Mouse (Mus musculus): ENCODE data around the gene Acpp. TPM values are rescaled to one million over a fixed set of nuclear protein-coding genes. Genes with fewer than 3 reads are reported as not detected.
A peak's percentile ranks its signal among the peaks of the same experiment; 100 is the strongest.

Acpp gene
- total RNA-seq, 2 experiments from 2014 or later: 0.14 to 0.16 TPM

GRCm38 (mm10) chr9:104306734-104307133 lies 30.8 kb downstream of the Acpp start:
- peak; percentile 78 to 86 for DNase-seq (ENCODE audit: low spot score in 2 of 2)
- intact Hi-C loops (cut with DNase I): loop anchor here (1.0 to 10.0 kb wide), 3 partner anchors 28 to 232 kb away; no protein-coding TSS in a partner anchor

GRCm38 (mm10) chr9:104305333-104306111 lies 32.0 kb downstream of the Acpp start:
- no peak for DNase-seq (ENCODE audit: low spot score in 2 of 2)
- intact Hi-C loops (cut with DNase I): loop anchor here (1.0 to 10.0 kb wide), 3 partner anchors 27 to 231 kb away; no protein-coding TSS in a partner anchor

GRCm38 (mm10) chr9:104304800-104305199 lies 32.7 kb downstream of the Acpp start:
- DNase-seq (ENCODE audit: low spot score in 2 of 2): no peak
- intact Hi-C loops (cut with DNase I): loop anchor here (5.0 to 10.0 kb wide), 2 partner anchors 102 to 230 kb away; no protein-coding TSS in a partner anchor

GRCm38 (mm10) chr9:104304376-104304775 lies 33.2 kb downstream of the Acpp start:
- no peak for DNase-seq (ENCODE audit: low spot score in 2 of 2)
- intact Hi-C loops (cut with DNase I): loop anchor here (10.0 kb wide), 1 partner anchor 230 kb away; no protein-coding TSS in a partner anchor

- intact Hi-C loops (cut with DNase I): loop anchor here (10.0 kb wide), 1 partner anchor 226 kb away; no protein-coding TSS in a partner anchor
- no peak for DNase-seq (ENCODE audit: low spot score in 2 of 2)
Observed at GRCm38 (mm10) chr9:104300569-104300968, 37.0 kb downstream of the Acpp start.

GRCm38 (mm10) chr9:104297041-104297440 lies 40.5 kb downstream of the Acpp start:
- no peak for DNase-seq (ENCODE audit: low spot score in 2 of 2)
- intact Hi-C loops (cut with DNase I): no loop called here

- intact Hi-C loops (cut with DNase I): no loop called here
- DNase-seq (ENCODE audit: low spot score in 2 of 2): no peak
Observed at GRCm38 (mm10) chr9:104284934-104285333, 52.6 kb downstream of the Acpp start.

- intact Hi-C loops (cut with DNase I): no loop called here
- DNase-seq (ENCODE audit: low spot score in 2 of 2): no peak
Observed at GRCm38 (mm10) chr9:104282536-104282935, 55.0 kb downstream of the Acpp start.

- no peak for DNase-seq (ENCODE audit: low spot score in 2 of 2)
- intact Hi-C loops (cut with DNase I): no loop called here
Observed at GRCm38 (mm10) chr9:104281737-104282136, 55.8 kb downstream of the Acpp start.

- intact Hi-C loops (cut with DNase I): no loop called here
- DNase-seq (ENCODE audit: low spot score in 2 of 2): no peak
Observed at GRCm38 (mm10) chr9:104280725-104281495, 56.6 kb downstream of the Acpp start.

- peak; percentile 49 to 57 for DNase-seq (ENCODE audit: low spot score in 2 of 2)
Observed at GRCm38 (mm10) chr9:104277528-104278162, 59.9 kb downstream of the Acpp start.

GRCm38 (mm10) chr9:104275084-104275785 lies 62.3 kb downstream of the Acpp start:
- DNase-seq (ENCODE audit: low spot score in 2 of 2): no peak
- intact Hi-C loops (cut with DNase I): loop anchor here (10.0 kb wide), 1 partner anchor 1110 kb away; no protein-coding TSS in a partner anchor

More at GRCm38 (mm10) chr9:104277528-104278162, 59.9 kb downstream of the Acpp start:
- intact Hi-C loops (cut with DNase I): loop anchor here (1.0 to 10.0 kb wide), 3 partner anchors 29 to 1107 kb away; no protein-coding TSS in a partner anchor

GRCm38 (mm10) chr9:104272057-104272456 lies 65.5 kb downstream of the Acpp start:
- intact Hi-C loops (cut with DNase I): loop anchor here (10.0 kb wide), 1 partner anchor 1113 kb away; no protein-coding TSS in a partner anchor
- no peak for DNase-seq (ENCODE audit: low spot score in 2 of 2)

- intact Hi-C loops (cut with DNase I): loop anchor here (10.0 kb wide), 1 partner anchor 1113 kb away; no protein-coding TSS in a partner anchor
- DNase-seq (ENCODE audit: low spot score in 2 of 2): no peak
Observed at GRCm38 (mm10) chr9:104271642-104272041, 65.9 kb downstream of the Acpp start.

GRCm38 (mm10) chr9:104269944-104270343 lies 67.6 kb downstream of the Acpp start:
- peak in 1 of 2 experiments; percentile 43 for DNase-seq (ENCODE audit: low spot score in 2 of 2)
- intact Hi-C loops (cut with DNase I): loop anchor here (10.0 kb wide), 1 partner anchor 1115 kb away; no protein-coding TSS in a partner anchor

GRCm38 (mm10) chr9:104269349-104269871 lies 68.1 kb downstream of the Acpp start:
- intact Hi-C loops (cut with DNase I): no loop called here
- DNase-seq (ENCODE audit: low spot score in 2 of 2): peak in 1 of 2 experiments; percentile 85

- no peak for DNase-seq (ENCODE audit: low spot score in 2 of 2)
- intact Hi-C loops (cut with DNase I): no loop called here
Observed at GRCm38 (mm10) chr9:104264567-104264966, 73.0 kb downstream of the Acpp start.

GRCm38 (mm10) chr9:104262823-104263352 lies 74.7 kb downstream of the Acpp start, which contains the start of gene Dnajc13:
Gene Dnajc13 (minus strand): TSS chr9:104262930.
- DNase-seq (ENCODE audit: low spot score in 2 of 2): peak; percentile 98 to 99
- intact Hi-C loops (cut with DNase I): no loop called here

Data from left cerebral cortex, postnatal 25 days (tissue).